Mouse (Mus musculus): ENCODE measurements at regions not wholly inside any gene's neighbourhood (a gene's known extent, or its start where the extent isn't known, plus 50 kb on each side); places are given as distances from the start of the nearest gene placed in this dataset.

DNA sequence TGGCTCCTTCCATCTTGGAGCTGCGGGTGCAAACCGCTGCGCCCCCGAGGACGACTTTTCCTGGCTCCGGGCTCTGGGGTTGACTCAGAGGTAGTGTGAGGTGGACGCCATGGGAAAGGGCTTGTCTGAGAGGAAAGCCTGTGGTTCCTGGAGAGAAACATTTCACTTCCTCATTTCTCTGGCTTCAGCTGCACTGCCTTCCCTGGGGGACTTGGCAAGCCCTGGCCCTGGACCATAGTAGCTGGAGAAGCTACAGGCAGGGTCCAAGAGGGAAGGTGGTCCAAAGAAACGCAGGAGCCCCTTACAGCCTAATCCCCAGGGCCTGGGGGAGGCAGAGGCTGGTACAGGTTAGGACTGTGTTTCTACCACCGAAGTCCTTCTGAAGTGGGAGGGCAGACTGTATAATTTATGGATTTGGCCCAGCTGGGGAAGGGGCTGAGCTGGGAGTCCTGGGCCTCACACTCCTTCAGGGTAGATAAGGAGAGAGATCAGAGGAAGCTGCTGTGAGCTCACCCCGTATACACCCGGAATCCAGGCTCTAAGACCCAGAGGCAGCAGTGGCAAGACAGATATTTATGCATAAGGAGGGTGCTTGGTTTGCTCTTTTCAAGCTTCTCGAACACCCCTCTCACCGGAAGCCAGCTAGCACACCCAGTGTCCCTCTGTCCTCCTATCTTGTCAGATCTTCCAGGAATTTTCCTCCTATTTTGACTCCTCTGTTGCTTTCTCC lies 50.0 kb upstream of the Podxl start:
- no peak for TF ChIP-seq CTCF (conservative IDR thresholded peaks at IDR 0.05; ENCODE audit: insufficient read depth, insufficient read length, low read depth, low read length)
- no peak for TF ChIP-seq POLR2A (IDR thresholded peaks at IDR 0.05; ENCODE audit: low read depth, low read length)

All from kidney, adult 2 months (tissue).